Mouse (Mus musculus) lung, embryonic 15.5 days (tissue): ENCODE measurements around the gene Sgms2. TPM values are rescaled to one million over a fixed set of nuclear protein-coding genes. Genes with fewer than 3 reads are reported as not detected.
"Not testable (repeated sequence)": the region's sequence is repeated elsewhere in the genome, so short reads cannot be mapped to it uniquely, and the experiment has no call there.

Experiments used
- ATAC-seq: fragments of 200-750 bp; cut with Nextera tagmentation; 2 replicates; pipeline ENCODE4 v1.8.0; 2017; ENCODE audit warnings: moderate number of reproducible peaks, borderline replicate concordance; ENCODE audit not compliant: low FRiP score, low TSS enrichment; ENCODE audit errors: extremely low read depth
- H3K27ac ChIP-seq: fragments of 300-500 bp; sonication (generic); 2 replicates; pipeline ENCODE4 v1.5.1; 2015; ENCODE audit warnings: moderate library complexity, mild to moderate bottlenecking, inconsistent platforms
- H3K27me3 ChIP-seq: fragments of 300-500 bp; sonication (generic); 2 replicates; pipeline ENCODE4 v1.6.1; 2015; ENCODE audit warnings: inconsistent platforms
- H3K36me3 ChIP-seq: fragments of 300-500 bp; sonication (generic); 2 replicates; pipeline ENCODE4 v1.6.1; 2015; ENCODE audit warnings: inconsistent platforms
- H3K4me1 ChIP-seq: fragments of 300-500 bp; sonication (generic); 2 replicates; pipeline ENCODE4 v1.6.1; 2015; ENCODE audit warnings: inconsistent platforms
- H3K4me2 ChIP-seq: fragments of 300-500 bp; sonication (generic); 2 replicates; pipeline ENCODE4 v1.6.1; 2015; ENCODE audit warnings: inconsistent platforms, mild to moderate bottlenecking, moderate library complexity
- H3K4me3 ChIP-seq: fragments of 300-500 bp; sonication (generic); 2 replicates; pipeline ENCODE4 v1.5.1; 2015; ENCODE audit warnings: mild to moderate bottlenecking, inconsistent platforms
- H3K9ac ChIP-seq: fragments of 300-500 bp; sonication (generic); 2 replicates; pipeline ENCODE4 v1.6.1; 2015; ENCODE audit warnings: inconsistent platforms
- H3K9me3 ChIP-seq: fragments of 300-500 bp; sonication (generic); 2 replicates; pipeline ENCODE4 v1.6.1; 2016; ENCODE audit warnings: inconsistent platforms
- WGBS: fragments of 180-500 bp; shearing (Covaris S2); methylation state at CpG from one replicate; pipeline ENCODE4 v1.1.7; 2015; 5-methylcytosine and 5-hydroxymethylcytosine counted together
- polyA plus RNA-seq: library from polyadenylated mRNA; unstranded; fragments of >200 nt; fragmentation: Nextera tagmentation; extraction: Ambion mirVana; gene quantifications from 2 replicates; pipeline ENCODE4 v1.2.1, GENCODE M21; 2015

Sgms2 gene
- polyA plus RNA-seq, 1 experiment from 2014 or later: 2.9 TPM

DNA sequence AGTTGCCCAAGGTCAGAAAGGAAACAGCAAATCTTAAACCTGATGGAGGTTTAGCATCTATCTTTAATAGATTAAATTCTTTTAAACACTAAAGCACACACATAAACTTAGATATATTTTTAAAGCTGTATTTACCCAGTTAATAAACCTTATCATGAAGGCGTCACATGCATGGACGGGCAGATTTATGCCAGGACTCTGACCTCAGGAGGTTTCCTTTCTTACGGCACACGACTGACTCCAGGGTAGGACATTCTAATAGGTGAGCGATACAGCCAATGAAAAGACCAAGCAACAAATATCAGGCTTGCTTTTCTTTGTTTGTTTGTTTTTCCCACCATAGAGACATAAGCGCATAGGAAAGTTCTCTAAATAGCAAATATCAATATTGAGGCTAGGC, 142.2 kb downstream of the Sgms2 start:
- 83% methylated on average over 6 of the region's 6 CpGs for WGBS
- H3K4me3 ChIP-seq: no peak overlapping the region
- no peaks in the 10 kb centered on the region for H3K27me3 ChIP-seq
- H3K27ac ChIP-seq: no peak overlapping the region
- no peaks in the 10 kb centered on the region for H3K4me1 ChIP-seq
- no peak overlapping the region for H3K4me2 ChIP-seq
- H3K9ac ChIP-seq: no peak overlapping the region
- no peaks in the 10 kb centered on the region for H3K9me3 ChIP-seq
- H3K36me3 ChIP-seq: no peaks in the 10 kb centered on the region
- no peak for ATAC-seq

DNA sequence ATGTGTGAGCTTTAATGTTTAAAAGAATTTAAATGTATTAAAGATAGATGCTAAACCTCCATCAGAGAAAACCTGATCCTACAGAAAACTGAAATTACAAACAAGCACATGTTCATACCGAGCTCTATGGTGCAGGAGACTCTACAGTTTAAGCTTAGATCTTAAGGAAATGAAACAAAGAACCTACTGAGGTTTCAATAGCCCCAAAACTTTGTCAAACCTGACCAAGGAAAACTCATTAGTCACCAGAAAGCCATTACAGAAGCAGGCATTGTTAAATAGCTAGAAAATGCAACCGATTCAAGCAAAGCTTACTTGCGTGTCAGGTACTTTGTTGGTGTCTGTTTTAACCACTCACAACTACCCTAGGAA, 142.6 kb downstream of the Sgms2 start:
- WGBS: 72% methylated on average over 3 of the region's 3 CpGs

DNA sequence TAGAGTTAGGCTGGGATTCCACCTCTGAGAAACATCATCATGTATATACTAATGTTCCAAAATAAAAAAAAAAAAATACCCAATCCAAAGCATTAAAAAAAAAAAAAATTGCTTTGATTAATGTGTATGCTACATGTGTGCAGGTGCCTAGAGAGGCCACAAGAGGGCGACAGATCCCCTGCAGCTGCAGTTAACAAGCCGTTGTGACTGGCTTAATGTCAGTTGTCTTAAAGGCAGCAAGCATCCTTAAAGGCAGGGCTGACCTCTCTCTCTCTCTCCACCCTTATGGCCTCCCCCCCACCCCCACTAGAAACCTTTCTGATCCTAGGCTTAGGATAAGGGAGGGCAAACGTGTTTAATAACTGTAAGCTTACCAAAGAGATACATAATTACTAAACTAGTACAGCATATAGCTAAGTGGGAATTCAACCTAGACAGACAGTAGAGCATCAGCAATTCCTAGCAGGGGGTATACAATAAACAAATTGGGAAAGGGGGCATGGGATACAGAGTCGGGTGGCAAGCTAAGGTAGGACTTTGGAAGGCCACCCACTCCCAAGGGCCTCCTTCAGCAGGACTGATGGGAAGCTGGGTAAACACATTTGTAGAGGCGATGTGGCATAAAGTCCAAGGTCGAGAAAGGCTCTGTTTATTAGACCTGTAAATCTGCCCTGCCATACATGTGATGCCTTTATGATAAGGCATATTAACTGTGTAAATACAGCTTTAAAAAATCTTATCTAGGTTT, 143.2 kb downstream of the Sgms2 start:
- H3K4me2 ChIP-seq: no peak overlapping the region
- no peak for ATAC-seq
- H3K27ac ChIP-seq: no peak overlapping the region
- H3K4me3 ChIP-seq: no peak overlapping the region
- no peak overlapping the region for H3K9ac ChIP-seq
- H3K36me3 ChIP-seq: no peaks in the 10 kb centered on the region
- no peaks in the 10 kb centered on the region for H3K27me3 ChIP-seq
- 49% methylated on average over 6 of the region's 6 CpGs for WGBS
- H3K9me3 ChIP-seq: no peaks in the 10 kb centered on the region
- H3K4me1 ChIP-seq: no peaks in the 10 kb centered on the region

More for the DNA sequence above, 142.6 kb downstream of the Sgms2 start:
- no peak overlapping the region for H3K4me3 ChIP-seq
- H3K27ac ChIP-seq: no peak overlapping the region
- H3K9ac ChIP-seq: no peak overlapping the region
- no peaks in the 10 kb centered on the region for H3K9me3 ChIP-seq
- H3K4me2 ChIP-seq: no peak overlapping the region
- H3K4me1 ChIP-seq: no peaks in the 10 kb centered on the region
- H3K27me3 ChIP-seq: no peaks in the 10 kb centered on the region
- ATAC-seq: no peak
- no peaks in the 10 kb centered on the region for H3K36me3 ChIP-seq

DNA sequence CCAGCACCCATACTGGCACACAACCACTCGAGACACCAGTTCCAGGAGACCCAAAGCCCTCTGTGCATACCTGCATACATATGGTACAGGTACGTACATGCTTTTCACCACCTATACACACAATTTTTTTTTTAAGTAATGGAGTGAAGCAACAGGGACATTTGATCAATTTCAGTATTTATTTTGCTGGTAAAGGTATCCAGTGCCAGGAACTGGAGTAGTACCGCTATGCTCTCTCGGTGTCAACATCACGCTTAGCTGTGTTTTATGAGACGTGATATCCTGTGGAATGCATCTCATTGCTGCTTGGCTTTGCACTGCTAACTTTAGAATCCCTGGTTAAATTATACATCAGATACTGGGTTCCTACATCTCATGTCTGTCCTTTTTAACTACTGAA, 145.3 kb downstream of the Sgms2 start:
- no peak overlapping the region for H3K27ac ChIP-seq
- H3K9ac ChIP-seq: no peak overlapping the region
- no peak overlapping the region for H3K4me2 ChIP-seq
- H3K4me3 ChIP-seq: no peak overlapping the region
- 89% methylated on average over 6 of the region's 6 CpGs for WGBS
- ATAC-seq: no peak
- no peaks in the 10 kb centered on the region for H3K9me3 ChIP-seq
- peaks cover 6% of the 10 kb centered on the region; the same call in 1 of the 2 replicates for H3K4me1 ChIP-seq
- no peaks in the 10 kb centered on the region for H3K27me3 ChIP-seq
- H3K36me3 ChIP-seq: no peaks in the 10 kb centered on the region

DNA sequence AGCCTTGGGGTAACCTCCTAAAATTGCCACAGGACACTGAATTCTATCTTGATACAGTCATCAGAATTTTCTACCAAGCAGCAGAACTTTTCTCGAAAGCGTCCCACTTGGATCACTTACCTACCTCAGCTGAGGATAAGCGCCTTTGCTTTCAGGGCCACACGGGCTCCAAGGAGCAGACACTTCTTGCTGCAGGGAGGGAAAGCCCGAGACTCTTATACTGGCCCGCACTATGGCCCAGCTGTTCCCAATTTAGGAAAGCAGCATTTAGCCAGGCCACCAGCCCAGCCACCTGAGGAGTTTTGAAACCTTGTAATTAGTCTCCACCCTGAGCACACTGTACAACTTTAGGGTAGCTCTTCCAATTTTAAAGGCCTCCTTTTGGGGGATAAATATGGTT, 147.9 kb downstream of the Sgms2 start:
- H3K27me3 ChIP-seq: no peaks in the 10 kb centered on the region
- WGBS: 73% methylated on average over 6 of the region's 6 CpGs
- H3K4me2 ChIP-seq: no peak overlapping the region
- no peaks in the 10 kb centered on the region for H3K36me3 ChIP-seq
- no peak for ATAC-seq
- peaks cover 12% of the 10 kb centered on the region; the same call in 1 of the 2 replicates for H3K4me1 ChIP-seq
- H3K4me3 ChIP-seq: no peak overlapping the region
- no peak overlapping the region for H3K27ac ChIP-seq
- H3K9me3 ChIP-seq: no peaks in the 10 kb centered on the region
- no peak overlapping the region for H3K9ac ChIP-seq

DNA sequence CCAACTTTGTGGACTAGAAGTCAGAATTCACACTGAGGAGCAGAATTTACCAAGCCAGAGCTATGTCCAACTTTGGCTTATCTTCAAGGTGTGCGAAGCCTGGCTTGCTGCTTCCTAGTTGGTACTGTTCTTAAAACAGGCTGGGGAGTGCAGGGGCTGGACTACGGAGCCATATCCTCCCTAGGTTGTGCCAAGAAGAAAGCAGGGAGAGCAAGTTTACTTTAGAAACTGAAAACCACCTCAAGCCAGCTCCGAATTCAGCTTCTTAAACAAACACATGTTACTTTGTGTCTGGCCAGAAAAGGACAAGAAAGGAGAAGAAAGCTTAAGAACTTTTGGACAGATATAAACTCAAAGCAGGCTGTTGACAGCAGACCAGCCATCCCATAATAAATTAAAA, 150.3 kb downstream of the Sgms2 start:
- WGBS: 31% methylated on average over 3 of the region's 3 CpGs
- Histone ChIP-seq H3K4me1 (peaks cover 12% of the 10 kb centered on the region; the same call in 1 of the 2 replicates), H3K4me3 (no peak overlapping the region), H3K27me3 (no peaks in the 10 kb centered on the region), H3K9me3 (no peaks in the 10 kb centered on the region), H3K4me2 (no peak overlapping the region), H3K36me3 (no peaks in the 10 kb centered on the region), H3K9ac (no peak overlapping the region), H3K27ac (peak overlapping the region; percentile 26; the same call in 1 of the 2 replicates)
- ATAC-seq: peak; percentile 55; the same call in 1 of the 2 replicates

DNA sequence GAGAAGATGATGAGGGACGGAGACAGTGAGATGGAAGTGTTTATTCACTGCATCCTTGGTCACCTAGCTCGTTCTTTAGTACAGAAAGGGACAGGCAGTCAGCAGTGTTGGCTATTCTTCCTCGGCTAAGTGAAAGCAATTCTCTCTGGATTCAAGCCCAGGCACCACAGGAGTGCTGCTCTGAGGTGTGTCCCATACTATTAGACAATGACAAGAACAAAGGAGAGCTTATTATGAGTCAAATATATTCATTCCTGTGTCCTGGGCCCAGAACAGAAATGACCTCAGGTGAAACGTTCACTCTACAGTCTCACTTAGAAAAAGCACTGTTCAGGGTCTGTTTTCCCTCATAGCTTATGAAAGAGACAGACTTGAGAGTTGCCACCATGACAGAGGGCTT, 151.9 kb downstream of the Sgms2 start:
- WGBS: 68% methylated on average over 4 of the region's 4 CpGs
- Histone ChIP-seq H3K4me2 (no peak overlapping the region), H3K27me3 (no peaks in the 10 kb centered on the region), H3K4me3 (no peak overlapping the region), H3K4me1 (peaks cover 22% of the 10 kb centered on the region; the same call in 1 of the 2 replicates), H3K36me3 (no peaks in the 10 kb centered on the region), H3K27ac (no peak overlapping the region), H3K9me3 (no peaks in the 10 kb centered on the region), H3K9ac (no peak overlapping the region)
- ATAC-seq: no peak

DNA sequence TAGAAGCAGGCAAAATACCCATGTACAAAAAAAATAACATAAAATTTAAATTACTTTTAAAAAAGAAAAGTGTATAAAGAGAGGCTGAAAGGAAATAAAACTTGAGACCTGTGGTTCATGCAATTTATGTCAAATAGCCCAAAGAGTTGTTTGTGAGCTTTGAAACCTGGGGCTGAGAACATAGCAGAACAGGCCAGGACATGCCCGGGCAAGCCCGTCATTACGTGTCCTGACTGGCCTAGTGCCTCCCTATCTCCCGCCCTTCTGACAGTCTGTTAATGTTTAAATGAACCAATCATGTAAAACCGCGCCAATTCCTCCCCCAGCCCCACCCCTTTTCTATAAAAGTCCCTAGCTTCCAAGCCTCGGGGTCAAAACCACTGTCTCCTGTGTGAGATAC, 153.5 kb downstream of the Sgms2 start:
- not testable (repeated sequence) for H3K9ac ChIP-seq, H3K27ac ChIP-seq, H3K4me3 ChIP-seq, ATAC-seq, H3K4me2 ChIP-seq, H3K9me3 ChIP-seq, H3K27me3 ChIP-seq, H3K36me3 ChIP-seq
- 98% methylated on average over 7 of the region's 7 CpGs for WGBS
- H3K4me1 ChIP-seq: peaks cover 33% of the 10 kb centered on the region; the same call in 1 of the 2 replicates

DNA sequence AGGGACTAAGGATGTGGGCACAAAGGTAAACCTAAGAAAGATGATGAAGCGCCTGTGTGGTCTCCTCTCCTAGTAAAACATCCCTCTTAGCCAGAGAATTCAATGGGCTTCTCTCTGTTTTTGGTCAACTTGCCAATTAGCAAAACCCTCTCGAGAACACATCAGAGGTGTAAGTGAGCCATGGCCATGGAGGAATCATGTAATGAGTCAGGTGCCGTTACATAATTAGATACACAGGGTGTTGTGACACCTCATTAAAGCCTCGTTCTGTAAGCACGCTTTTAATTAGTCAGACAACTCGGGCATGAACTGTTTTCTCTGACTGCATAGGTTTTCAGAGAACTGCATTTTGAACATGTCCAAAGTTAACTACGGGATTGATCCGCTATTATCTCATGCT, 154.6 kb downstream of the Sgms2 start:
- Histone ChIP-seq H3K9ac (no peak overlapping the region), H3K4me2 (no peak overlapping the region), H3K36me3 (no peaks in the 10 kb centered on the region), H3K4me1 (peaks cover 33% of the 10 kb centered on the region; the same call in 1 of the 2 replicates), H3K9me3 (no peaks in the 10 kb centered on the region), H3K4me3 (no peak overlapping the region), H3K27me3 (no peaks in the 10 kb centered on the region), H3K27ac (no peak overlapping the region)
- 80% methylated on average over 8 of the region's 8 CpGs for WGBS
- ATAC-seq: no peak

DNA sequence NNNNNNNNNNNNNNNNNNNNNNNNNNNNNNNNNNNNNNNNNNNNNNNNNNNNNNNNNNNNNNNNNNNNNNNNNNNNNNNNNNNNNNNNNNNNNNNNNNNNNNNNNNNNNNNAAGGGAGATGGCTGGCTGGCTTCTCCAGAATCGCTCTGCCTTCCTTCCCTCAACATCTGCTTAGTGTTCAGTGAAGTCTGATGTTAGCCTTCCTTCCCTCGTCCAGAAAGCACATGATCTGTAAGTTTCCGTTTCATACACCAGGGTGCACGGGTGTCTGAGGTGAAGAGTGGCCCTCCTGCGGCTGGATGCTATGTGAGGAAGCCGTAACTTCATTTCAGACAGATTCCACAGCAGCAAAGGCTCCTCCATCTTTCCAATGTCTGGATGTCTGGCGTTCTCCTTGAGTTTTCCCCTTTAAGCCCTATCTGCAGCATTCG, 156.1 kb downstream of the Sgms2 start:
- no peak for ATAC-seq
- Histone ChIP-seq H3K4me3 (no peak overlapping the region), H3K9me3 (no peaks in the 10 kb centered on the region), H3K27ac (no peak overlapping the region), H3K4me1 (peaks cover 22% of the 10 kb centered on the region; the same call in 1 of the 2 replicates), H3K36me3 (no peaks in the 10 kb centered on the region), H3K27me3 (no peaks in the 10 kb centered on the region), H3K9ac (no peak overlapping the region), H3K4me2 (peak overlapping the region; percentile 43)
- WGBS: 67% methylated on average over 8 of the region's 8 CpGs

DNA sequence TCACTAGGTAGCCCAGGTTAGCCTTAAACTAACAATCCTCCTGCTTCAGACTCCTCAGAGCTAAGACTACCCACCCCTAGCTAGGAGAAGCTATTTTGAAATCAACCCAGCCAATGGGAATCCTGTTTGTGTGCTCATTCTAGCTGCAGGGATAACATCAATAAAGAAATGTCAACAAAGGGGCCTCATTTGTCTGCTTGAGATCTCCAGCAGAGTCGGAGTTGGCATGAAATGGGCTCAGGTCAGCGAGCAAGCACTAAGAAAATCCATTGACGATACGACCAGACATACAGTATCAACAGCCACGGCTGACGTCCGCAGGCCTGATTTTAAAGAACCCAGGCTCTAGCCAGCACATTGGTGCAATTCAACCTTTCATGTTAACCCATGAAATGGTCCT, 164.0 kb downstream of the Sgms2 start:
- Histone ChIP-seq H3K4me1 (no peaks in the 10 kb centered on the region), H3K27ac (no peak overlapping the region), H3K36me3 (no peaks in the 10 kb centered on the region), H3K9ac (no peak overlapping the region), H3K9me3 (no peaks in the 10 kb centered on the region), H3K27me3 (no peaks in the 10 kb centered on the region), H3K4me3 (no peak overlapping the region), H3K4me2 (no peak overlapping the region)
- 63% methylated on average over 7 of the region's 7 CpGs for WGBS
- no peak for ATAC-seq

DNA sequence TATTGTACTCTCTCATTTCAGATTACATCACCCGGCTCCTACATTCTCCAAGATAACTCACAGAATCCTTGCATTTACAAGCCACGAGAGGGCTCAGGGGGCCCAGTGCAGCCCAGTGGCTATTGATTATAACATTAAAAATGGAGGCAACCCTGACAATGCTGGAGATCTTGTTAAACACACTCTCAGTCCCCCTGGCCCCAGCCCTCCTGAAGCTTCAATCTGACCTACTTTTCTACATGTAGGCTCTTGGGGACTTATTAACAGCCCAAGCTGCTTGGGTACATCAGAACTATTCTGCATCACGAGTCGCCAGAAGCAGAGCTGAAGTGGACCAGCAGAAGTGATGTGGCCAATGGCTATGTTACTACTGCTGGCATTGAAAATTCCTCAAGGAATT, 164.6 kb downstream of the Sgms2 start:
- H3K9ac ChIP-seq: no peak overlapping the region
- H3K27me3 ChIP-seq: no peaks in the 10 kb centered on the region
- no peak overlapping the region for H3K4me2 ChIP-seq
- 82% methylated on average over 4 of the region's 4 CpGs for WGBS
- no peak overlapping the region for H3K4me3 ChIP-seq
- H3K27ac ChIP-seq: no peak overlapping the region
- H3K4me1 ChIP-seq: no peaks in the 10 kb centered on the region
- no peaks in the 10 kb centered on the region for H3K9me3 ChIP-seq
- no peaks in the 10 kb centered on the region for H3K36me3 ChIP-seq
- no peak for ATAC-seq
